Mouse (Mus musculus) liver, embryonic 16.5 days (tissue): Measurements from ENCODE around the gene Pde7b. TPM values are rescaled to one million over a fixed set of nuclear protein-coding genes. Genes with fewer than 3 reads are reported as not detected.

ENCODE experiments used
- ATAC-seq: fragments of 200-750 bp; cut with Nextera tagmentation; 2 replicates; pipeline ENCODE4 v1.8.0; 2017; ENCODE audit warnings: low read depth, mild to moderate bottlenecking, moderate number of reproducible peaks, moderate library complexity
- H3K27ac ChIP-seq: fragments of 300-500 bp; sonication (generic); 2 replicates; pipeline ENCODE4 v1.5.1; 2014; ENCODE audit warnings: mild to moderate bottlenecking, low read length
- H3K27me3 ChIP-seq: fragments of 300-500 bp; sonication (generic); 2 replicates; pipeline ENCODE4 v1.6.1; 2014; ENCODE audit warnings: low read depth, low read length, mixed read lengths; ENCODE audit not compliant: control insufficient read depth, insufficient read depth
- H3K36me3 ChIP-seq: fragments of 300-500 bp; sonication (generic); 2 replicates; pipeline ENCODE4 v1.6.1; 2014; ENCODE audit warnings: mild to moderate bottlenecking; ENCODE audit not compliant: control insufficient read depth, insufficient read depth
- H3K4me1 ChIP-seq: fragments of 300-500 bp; sonication (generic); 2 replicates; pipeline ENCODE4 v1.6.1; 2014; ENCODE audit warnings: low read depth, low read length, mixed read lengths; ENCODE audit not compliant: control insufficient read depth
- H3K4me2 ChIP-seq: fragments of 300-500 bp; sonication (generic); 2 replicates; pipeline ENCODE4 v1.6.1; 2014; ENCODE audit warnings: low read depth, low read length, mixed read lengths
- H3K4me3 ChIP-seq: fragments of 300-500 bp; sonication (generic); 2 replicates; pipeline ENCODE4 v1.5.1; 2014; ENCODE audit warnings: low read depth, mild to moderate bottlenecking, low read length
- H3K9ac ChIP-seq: fragments of 300-500 bp; sonication (generic); 2 replicates; pipeline ENCODE4 v1.6.1; 2014; ENCODE audit warnings: low read depth, low read length
- H3K9me3 ChIP-seq: fragments of 300-500 bp; sonication (generic); replicated peaks from 2 replicates; pipeline ENCODE4 v1.6.1; 2016; ENCODE audit warnings: low read length; ENCODE audit not compliant: control insufficient read depth
- WGBS: fragments of 180-500 bp; shearing (Covaris S2); extraction: QIAGEN DNeasy Blood & Tissue Kit; methylation state at CpG from one replicate; pipeline ENCODE4 v1.1.7; 2014; ENCODE audit not compliant: insufficient replicate concordance; 5-methylcytosine and 5-hydroxymethylcytosine counted together
- polyA plus RNA-seq: library from polyadenylated mRNA; unstranded; fragments of >200 nt; fragmentation: Nextera tagmentation; extraction: Ambion mirVana; gene quantifications from 2 replicates; pipeline ENCODE4 v1.2.1, GENCODE M21; 2015

Pde7b gene
- polyA plus RNA-seq, 1 experiment from 2014 or later: 0.25 TPM

DNA sequence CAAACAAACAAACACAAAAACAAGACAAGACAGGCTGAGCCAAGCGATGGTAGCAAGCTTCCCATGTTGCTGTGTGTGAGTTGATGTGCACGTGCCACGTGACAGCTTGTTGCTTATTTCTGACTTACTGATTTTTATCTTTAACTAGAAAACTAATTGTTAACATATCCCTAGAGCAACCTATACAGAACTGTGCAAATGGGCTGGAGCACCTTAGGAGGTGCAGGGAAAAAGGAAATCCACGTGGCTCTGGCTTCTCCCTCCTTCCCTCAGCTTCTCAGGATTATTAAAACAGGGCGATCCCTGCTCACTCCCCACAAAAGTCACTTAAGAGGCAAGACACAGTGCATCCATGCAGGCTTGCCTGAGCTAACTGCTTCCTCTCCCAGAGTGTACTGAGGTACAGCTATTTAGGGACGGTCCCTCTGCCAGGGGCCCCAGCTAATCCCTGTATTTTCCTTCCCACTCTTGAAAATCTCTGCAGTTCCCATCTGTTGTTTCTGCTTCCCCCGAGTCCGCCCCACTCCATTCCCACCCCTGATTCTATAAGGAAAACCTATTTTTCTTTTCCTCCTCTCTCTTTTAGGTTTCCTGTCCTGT is 606 bp upstream of the Pde7b start:
- Histone ChIP-seq H3K36me3 (no peaks in the 10 kb centered on the region), H3K4me2 (peak overlapping the region; percentile 64; the same call in 1 of the 2 replicates), H3K4me3 (no peak overlapping the region), H3K4me1 (peaks cover 6% of the 10 kb centered on the region; the same call in 1 of the 2 replicates), H3K27me3 (no peaks in the 10 kb centered on the region), H3K9me3 (no peaks in the 10 kb centered on the region), H3K27ac (no peak overlapping the region), H3K9ac (no peak overlapping the region)
- WGBS: 43% methylated on average over 8 of the region's 8 CpGs
- no peak for ATAC-seq

DNA sequence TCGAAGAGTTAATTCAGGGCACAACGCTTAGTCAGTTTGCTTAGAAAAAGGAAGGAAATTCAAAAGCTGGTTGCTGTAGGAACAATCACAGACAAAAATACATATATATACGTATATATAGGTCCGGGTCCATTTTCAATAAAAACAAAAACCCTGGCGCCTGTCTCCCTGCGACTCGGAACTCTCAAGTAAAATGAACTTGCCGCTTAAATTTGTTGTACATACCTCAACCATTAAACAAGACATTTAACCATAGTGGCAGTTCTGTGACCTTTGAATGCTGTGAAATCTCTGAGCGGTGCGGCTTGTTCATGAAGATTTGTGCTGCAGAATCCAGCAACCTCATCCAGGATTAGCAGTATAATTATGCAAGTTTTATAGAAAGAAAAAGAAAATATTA is 427 bp downstream of the Pde7b start:
- H3K4me3 ChIP-seq: peak overlapping the region; percentile 50
- H3K9ac ChIP-seq: peak overlapping the region; percentile 56; the same call in 1 of the 2 replicates
- H3K9me3 ChIP-seq: no peaks in the 10 kb centered on the region
- H3K36me3 ChIP-seq: no peaks in the 10 kb centered on the region
- no peak overlapping the region for H3K27ac ChIP-seq
- H3K4me1 ChIP-seq: peaks cover 6% of the 10 kb centered on the region; the same call in 1 of the 2 replicates
- WGBS: 12% methylated on average over 10 of the region's 10 CpGs
- H3K4me2 ChIP-seq: peak overlapping the region; percentile 64
- no peak for ATAC-seq
- no peaks in the 10 kb centered on the region for H3K27me3 ChIP-seq

DNA sequence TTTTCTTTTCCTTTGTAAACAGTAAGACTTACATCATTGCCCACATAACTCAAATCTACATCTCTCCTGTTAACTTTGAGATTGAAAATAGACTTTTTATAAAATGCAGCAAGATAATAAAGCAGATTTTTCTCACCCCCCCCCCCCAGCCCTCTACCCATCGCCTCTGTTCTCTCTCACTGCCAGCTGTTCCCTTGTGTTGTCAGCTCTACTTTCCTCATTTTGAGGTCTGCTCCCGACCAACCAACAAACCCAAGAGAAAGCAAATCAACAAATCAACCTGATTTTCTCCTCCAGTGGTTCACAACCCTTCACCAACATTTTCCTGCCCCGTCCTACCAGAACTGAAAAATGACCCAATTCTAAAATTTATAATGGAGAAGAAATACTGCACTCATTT is 916 bp downstream of the Pde7b start:
- Histone ChIP-seq H3K4me3 (peak overlapping the region; percentile 50), H3K27ac (no peak overlapping the region), H3K4me2 (peak overlapping the region; percentile 64), H3K27me3 (no peaks in the 10 kb centered on the region), H3K9ac (no peak overlapping the region), H3K9me3 (no peaks in the 10 kb centered on the region), H3K36me3 (no peaks in the 10 kb centered on the region), H3K4me1 (peaks cover 6% of the 10 kb centered on the region; the same call in 1 of the 2 replicates)
- 10% methylated on average over 3 of the region's 3 CpGs for WGBS
- no peak for ATAC-seq

DNA sequence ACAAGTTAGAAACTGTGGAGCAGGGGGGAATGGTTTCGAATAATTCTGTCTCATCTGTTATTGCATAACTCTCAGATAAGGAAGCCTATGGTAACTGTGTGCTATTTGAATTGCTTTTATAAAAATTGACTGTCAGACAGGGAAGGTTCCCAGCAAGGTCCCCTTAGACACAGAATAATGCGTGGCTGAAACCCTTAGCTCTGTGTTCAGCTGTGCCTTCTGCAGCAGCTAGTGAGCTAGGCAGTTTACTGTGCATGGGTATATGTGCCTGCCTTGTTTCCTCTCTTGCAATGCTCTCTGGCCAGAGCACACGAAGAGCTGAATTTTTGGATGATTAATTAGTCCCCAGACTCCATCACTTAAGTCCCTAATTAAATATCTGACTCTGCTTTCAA is 1.4 kb downstream of the Pde7b start:
- H3K9me3 ChIP-seq: no peaks in the 10 kb centered on the region
- H3K4me2 ChIP-seq: no peak overlapping the region
- no peak overlapping the region for H3K4me3 ChIP-seq
- no peaks in the 10 kb centered on the region for H3K27me3 ChIP-seq
- no peaks in the 10 kb centered on the region for H3K36me3 ChIP-seq
- 18% methylated on average over 3 of the region's 3 CpGs for WGBS
- no peak overlapping the region for H3K27ac ChIP-seq
- ATAC-seq: no peak
- H3K9ac ChIP-seq: no peak overlapping the region
- peaks cover 6% of the 10 kb centered on the region; the same call in 1 of the 2 replicates for H3K4me1 ChIP-seq

DNA sequence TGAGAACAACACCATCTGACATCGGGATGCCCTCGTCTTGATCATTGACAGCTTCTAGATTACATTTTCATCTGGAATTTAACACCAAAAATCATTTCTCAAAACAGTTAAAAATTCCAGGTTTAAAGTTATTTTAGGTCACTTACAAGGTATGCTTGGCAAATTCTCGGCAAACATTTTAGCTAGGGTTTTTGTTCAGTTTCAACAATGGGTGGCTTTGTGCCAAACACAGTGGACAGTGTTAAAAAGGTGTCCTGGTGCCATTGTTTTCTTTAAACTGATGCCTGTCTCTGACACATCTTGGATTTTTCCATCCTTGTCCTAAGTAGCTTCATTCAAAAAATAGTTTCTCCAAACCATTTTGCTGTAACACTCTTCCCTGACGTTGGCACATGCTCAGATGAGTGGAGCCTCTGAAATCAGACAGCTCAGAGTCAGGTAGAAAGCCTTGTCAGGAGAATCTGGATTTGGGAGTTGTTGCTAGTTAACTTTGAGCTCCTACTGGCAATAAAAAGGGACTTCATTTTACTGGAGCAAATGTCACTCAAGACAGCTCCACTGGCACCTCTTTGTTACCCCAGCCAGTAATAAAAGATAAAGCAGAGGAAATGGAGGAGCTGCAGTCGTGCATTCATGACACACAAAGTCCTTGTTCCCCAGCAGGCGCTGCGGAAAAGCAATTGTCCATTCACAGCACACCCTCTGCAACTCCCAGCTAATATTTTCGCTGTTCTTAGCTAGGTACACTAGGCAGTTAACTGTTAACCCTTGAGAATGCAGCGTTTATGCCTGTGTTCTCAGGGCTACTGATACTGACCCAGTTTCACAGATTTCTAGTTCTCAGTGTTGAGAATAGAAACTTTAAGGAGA is 2.0 kb downstream of the Pde7b start:
- no peak overlapping the region for H3K9ac ChIP-seq
- no peaks in the 10 kb centered on the region for H3K27me3 ChIP-seq
- H3K36me3 ChIP-seq: no peaks in the 10 kb centered on the region
- no peak overlapping the region for H3K27ac ChIP-seq
- H3K4me1 ChIP-seq: peaks cover 6% of the 10 kb centered on the region; the same call in 1 of the 2 replicates
- no peaks in the 10 kb centered on the region for H3K9me3 ChIP-seq
- no peak overlapping the region for H3K4me2 ChIP-seq
- WGBS: 33% methylated on average over 9 of the region's 9 CpGs
- no peak for ATAC-seq
- H3K4me3 ChIP-seq: no peak overlapping the region

DNA sequence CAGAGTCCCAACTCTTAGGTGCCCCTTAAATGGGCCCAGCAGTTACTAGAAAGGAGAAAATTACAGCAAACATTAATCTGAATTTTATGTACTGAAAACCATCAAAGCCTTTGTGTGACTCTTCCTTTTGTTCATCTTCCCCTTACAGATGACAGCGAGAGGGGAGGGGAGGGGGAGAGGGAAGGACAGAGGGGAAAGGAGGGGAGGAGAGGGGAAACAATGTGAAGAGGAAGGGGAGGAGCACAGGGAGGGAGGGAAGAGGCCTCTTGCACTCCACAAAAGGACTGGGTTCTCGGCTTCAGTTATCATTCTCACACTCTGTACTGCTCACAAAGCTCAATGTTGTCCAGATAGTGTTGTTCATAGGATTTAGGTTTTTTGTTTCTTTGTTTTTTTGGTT is 5.7 kb downstream of the Pde7b start:
- peaks cover 3% of the 10 kb centered on the region; the same call in 1 of the 2 replicates for H3K4me1 ChIP-seq
- H3K36me3 ChIP-seq: no peaks in the 10 kb centered on the region
- WGBS: 54% methylated on average over 2 of the region's 2 CpGs
- no peaks in the 10 kb centered on the region for H3K9me3 ChIP-seq
- H3K4me2 ChIP-seq: no peak overlapping the region
- H3K4me3 ChIP-seq: no peak overlapping the region
- no peak overlapping the region for H3K27ac ChIP-seq
- no peak overlapping the region for H3K9ac ChIP-seq
- no peaks in the 10 kb centered on the region for H3K27me3 ChIP-seq
- ATAC-seq: no peak

DNA sequence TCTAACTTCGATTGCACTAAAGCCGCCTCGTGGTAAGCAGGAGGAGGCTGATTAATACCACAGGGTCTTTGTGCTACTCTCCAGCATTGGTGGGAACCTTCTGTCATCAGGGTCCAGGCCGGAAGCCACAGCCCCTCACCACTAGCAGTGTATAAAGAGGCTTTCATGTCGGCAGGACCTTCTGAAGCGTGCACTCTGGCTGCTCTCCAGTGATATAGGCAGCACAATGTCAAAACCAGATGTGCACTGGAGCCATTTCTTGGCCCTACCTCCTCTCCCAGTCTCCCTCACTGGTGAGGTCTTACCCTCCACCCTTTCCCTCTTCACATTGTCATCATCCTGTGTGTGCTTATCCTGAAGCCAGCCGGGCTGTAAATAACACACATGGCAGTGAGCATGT is 24.2 kb downstream of the Pde7b start:
- Histone ChIP-seq H3K27me3 (no peaks in the 10 kb centered on the region), H3K36me3 (no peaks in the 10 kb centered on the region), H3K9ac (no peak overlapping the region), H3K9me3 (no peaks in the 10 kb centered on the region), H3K27ac (no peak overlapping the region), H3K4me3 (no peak overlapping the region), H3K4me1 (no peaks in the 10 kb centered on the region), H3K4me2 (no peak overlapping the region)
- WGBS: 56% methylated on average over 7 of the region's 7 CpGs
- ATAC-seq: no peak

DNA sequence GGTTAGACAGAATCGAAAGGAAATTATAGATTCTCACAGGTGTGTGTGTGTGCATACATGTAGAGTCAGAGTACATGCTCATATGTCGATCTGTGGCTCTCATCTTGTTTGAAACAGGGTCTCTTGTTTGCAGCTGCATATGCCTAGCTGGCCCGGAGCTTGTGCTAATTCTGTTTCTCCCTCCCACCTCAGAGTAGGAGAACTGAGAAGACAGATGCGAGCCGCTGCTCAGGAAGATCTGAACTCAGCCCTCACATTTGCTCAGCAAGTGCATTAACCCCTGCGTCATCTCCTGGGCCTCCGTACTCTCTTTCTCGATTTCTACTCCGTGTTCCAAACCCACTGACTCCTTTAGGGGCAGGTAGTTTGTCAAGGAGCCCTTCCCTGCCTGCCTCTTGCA is 25.0 kb downstream of the Pde7b start:
- Histone ChIP-seq H3K27me3 (no peaks in the 10 kb centered on the region), H3K9me3 (no peaks in the 10 kb centered on the region), H3K9ac (no peak overlapping the region), H3K4me3 (no peak overlapping the region), H3K27ac (no peak overlapping the region), H3K4me1 (no peaks in the 10 kb centered on the region), H3K36me3 (no peaks in the 10 kb centered on the region), H3K4me2 (no peak overlapping the region)
- no peak for ATAC-seq
- WGBS: 74% methylated on average over 9 of the region's 9 CpGs

DNA sequence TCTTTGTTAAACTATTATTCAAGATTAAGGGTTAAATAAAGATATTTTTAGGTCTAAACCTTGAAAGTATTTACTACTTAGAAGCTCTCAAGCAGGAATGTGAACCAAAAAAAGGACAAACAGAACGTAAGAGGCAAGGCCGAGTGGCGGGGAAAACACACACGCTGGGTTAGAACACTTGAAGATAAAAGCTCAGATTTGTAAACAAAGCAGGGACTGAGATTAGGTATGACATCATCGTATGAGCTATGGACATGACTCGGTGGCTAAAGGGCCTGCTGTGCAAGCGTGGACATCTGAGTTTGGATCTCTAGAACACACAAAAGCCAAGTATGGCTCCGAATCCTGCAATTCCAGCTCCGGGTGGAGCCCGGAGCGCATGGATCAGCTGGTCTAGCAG is 29.2 kb downstream of the Pde7b start:
- 61% methylated on average over 11 of the region's 11 CpGs for WGBS
- no peaks in the 10 kb centered on the region for H3K9me3 ChIP-seq
- H3K36me3 ChIP-seq: no peaks in the 10 kb centered on the region
- H3K27me3 ChIP-seq: no peaks in the 10 kb centered on the region
- H3K4me1 ChIP-seq: no peaks in the 10 kb centered on the region
- no peak for ATAC-seq
- H3K4me2 ChIP-seq: no peak overlapping the region
- no peak overlapping the region for H3K4me3 ChIP-seq
- no peak overlapping the region for H3K9ac ChIP-seq
- no peak overlapping the region for H3K27ac ChIP-seq
